Mouse (Mus musculus) heart, embryonic 12.5 days (tissue): Measurements from ENCODE around the gene Creb3l1. TPM values are rescaled to one million over a fixed set of nuclear protein-coding genes. Genes with fewer than 3 reads are reported as not detected.
A peak's percentile ranks its signal among the peaks of the same experiment; 100 is the strongest.

Source experiments
- ATAC-seq: fragments of 200-750 bp; cut with Nextera tagmentation; 2 replicates; pipeline ENCODE4 v1.8.0; 2017; ENCODE audit warnings: moderate TSS enrichment, moderate library complexity; ENCODE audit not compliant: insufficient number of reproducible peaks, low FRiP score
- H3K27ac ChIP-seq: fragments of 300-500 bp; sonication (generic); 2 replicates; pipeline ENCODE4 v1.5.1; 2016; ENCODE audit warnings: mild to moderate bottlenecking, moderate library complexity; ENCODE audit not compliant: poor library complexity, severe bottlenecking
- H3K27me3 ChIP-seq: fragments of 300-500 bp; sonication (generic); replicated peaks from 2 replicates; pipeline ENCODE4 v1.6.1; 2016; ENCODE audit warnings: mild to moderate bottlenecking, moderate library complexity
- H3K36me3 ChIP-seq: fragments of 300-500 bp; sonication (generic); 2 replicates; pipeline ENCODE4 v1.6.1; 2016; ENCODE audit warnings: mild to moderate bottlenecking, moderate library complexity
- H3K4me1 ChIP-seq: fragments of 300-500 bp; sonication (generic); replicated peaks from 2 replicates; pipeline ENCODE4 v1.6.1; 2016; ENCODE audit warnings: mild to moderate bottlenecking
- H3K4me2 ChIP-seq: fragments of 300-500 bp; sonication (generic); 2 replicates; pipeline ENCODE4 v1.6.1; 2016; ENCODE audit warnings: mild to moderate bottlenecking, moderate library complexity
- H3K4me3 ChIP-seq: fragments of 300-500 bp; sonication (generic); 2 replicates; pipeline ENCODE4 v1.5.1; 2016; ENCODE audit warnings: mild to moderate bottlenecking
- H3K9ac ChIP-seq: fragments of 300-500 bp; sonication (generic); 2 replicates; pipeline ENCODE4 v1.6.1; 2016; ENCODE audit warnings: mild to moderate bottlenecking, moderate library complexity
- H3K9me3 ChIP-seq: fragments of 300-500 bp; sonication (generic); replicated peaks from 2 replicates; pipeline ENCODE4 v1.6.1; 2016; ENCODE audit warnings: mild to moderate bottlenecking, moderate library complexity
- WGBS: fragments of 180-500 bp; shearing (Covaris S2); methylation state at CpG from one replicate; pipeline ENCODE4 v1.1.7; 2016; 5-methylcytosine and 5-hydroxymethylcytosine counted together
- microRNA-seq: library from miRNA; unstranded; fragments of <30 nt; microRNA quantifications from one replicate; pipeline ENCODE4, GENCODE M21; 2017
- polyA plus RNA-seq: library from polyadenylated mRNA; unstranded; fragments of >200 nt; fragmentation: Nextera tagmentation; extraction: Ambion mirVana; gene quantifications from 2 replicates; pipeline ENCODE4 v1.2.1, GENCODE M21; 2016

Creb3l1 gene
- polyA plus RNA-seq, 1 experiment from 2014 or later: 6.7 TPM

GRCm38 (mm10) chr2:91939303-91939935 lies 84.9 kb downstream of the Creb3l1 start:
- no peaks in the 10 kb centered on the region for H3K9me3 ChIP-seq
- H3K4me2 ChIP-seq: no peak overlapping the region
- H3K9ac ChIP-seq: no peak overlapping the region
- peaks cover 27% of the 10 kb centered on the region for H3K4me1 ChIP-seq
- H3K4me3 ChIP-seq: no peak overlapping the region
- no peak for ATAC-seq
- H3K27ac ChIP-seq: no peak overlapping the region
- H3K27me3 ChIP-seq: no peaks in the 10 kb centered on the region
- WGBS: 85% methylated on average over 15 of the region's 15 CpGs
- peaks cover 93% of the 10 kb centered on the region for H3K36me3 ChIP-seq

- ATAC-seq: no peak
- Histone ChIP-seq H3K4me1 (peaks cover 36% of the 10 kb centered on the region), H3K4me3 (no peak overlapping the region), H3K9ac (no peak overlapping the region), H3K27me3 (no peaks in the 10 kb centered on the region), H3K27ac (no peak overlapping the region), H3K9me3 (no peaks in the 10 kb centered on the region), H3K36me3 (peaks cover 83% of the 10 kb centered on the region), H3K4me2 (no peak overlapping the region)
- WGBS: 90% methylated on average over 7 of the region's 7 CpGs
These were observed 88.1 kb downstream of the Creb3l1 start for GRCm38 (mm10) chr2:91936154-91936553.

GRCm38 (mm10) chr2:91934826-91935525 lies 89.3 kb downstream of the Creb3l1 start:
- no peak for ATAC-seq
- Histone ChIP-seq H3K4me1 (peaks cover 42% of the 10 kb centered on the region), H3K36me3 (peaks cover 72% of the 10 kb centered on the region), H3K27ac (no peak overlapping the region), H3K4me2 (no peak overlapping the region), H3K9ac (no peak overlapping the region), H3K27me3 (no peaks in the 10 kb centered on the region), H3K9me3 (no peaks in the 10 kb centered on the region), H3K4me3 (no peak overlapping the region)
- 87% methylated on average over 9 of the region's 9 CpGs for WGBS

- Histone ChIP-seq H3K4me3 (no peak overlapping the region), H3K4me2 (no peak overlapping the region; the same call in 1 of the 2 replicates), H3K9me3 (no peaks in the 10 kb centered on the region), H3K9ac (no peak overlapping the region; the same call in 1 of the 2 replicates), H3K27ac (no peak overlapping the region), H3K36me3 (peaks cover 62% of the 10 kb centered on the region), H3K27me3 (no peaks in the 10 kb centered on the region), H3K4me1 (peaks cover 45% of the 10 kb centered on the region)
- WGBS: 21% methylated on average over 8 of the region's 8 CpGs
- ATAC-seq: no peak
These were observed 90.3 kb downstream of the Creb3l1 start for GRCm38 (mm10) chr2:91934016-91934415.

GRCm38 (mm10) chr2:91933471-91933870 lies 90.8 kb downstream of the Creb3l1 start:
- H3K27me3 ChIP-seq: no peaks in the 10 kb centered on the region
- H3K4me3 ChIP-seq: no peak overlapping the region
- H3K27ac ChIP-seq: peak overlapping the region; percentile 89; the same call in 1 of the 2 replicates
- H3K4me2 ChIP-seq: peak overlapping the region; percentile 68; the same call in 1 of the 2 replicates
- no peak for ATAC-seq
- H3K9ac ChIP-seq: peak overlapping the region; percentile 83; the same call in 1 of the 2 replicates
- H3K9me3 ChIP-seq: no peaks in the 10 kb centered on the region
- WGBS: 41% methylated on average over 9 of the region's 9 CpGs
- H3K36me3 ChIP-seq: peaks cover 57% of the 10 kb centered on the region
- peaks cover 50% of the 10 kb centered on the region for H3K4me1 ChIP-seq

GRCm38 (mm10) chr2:91932737-91933350 lies 91.5 kb downstream of the Creb3l1 start:
- H3K9me3 ChIP-seq: no peaks in the 10 kb centered on the region

More at GRCm38 (mm10) chr2:91932737-91933350, 91.5 kb downstream of the Creb3l1 start:
- ATAC-seq: peak; percentile 40
- peak overlapping the region; percentile 62 for H3K4me3 ChIP-seq
- peak overlapping the region; percentile 89 for H3K27ac ChIP-seq
- peak overlapping the region; percentile 68 for H3K4me2 ChIP-seq
- peaks cover 56% of the 10 kb centered on the region for H3K4me1 ChIP-seq
- peak overlapping the region; percentile 83; the same call in 1 of the 2 replicates for H3K9ac ChIP-seq
- 11% methylated on average over 6 of the region's 6 CpGs for WGBS
- no peaks in the 10 kb centered on the region for H3K27me3 ChIP-seq
- peaks cover 51% of the 10 kb centered on the region for H3K36me3 ChIP-seq

Small RNA genes lying within 50 kb of the gene (microRNA-seq; reads per million reads assigned to microRNA genes)
- not detected for gene Mir6999

Other genes with a start within 250 kb of the Creb3l1 start
- 0.15 TPM in 1 of 2 replicates, not detected in the other for gene Chrm4, start 97.3 kb downstream of the Creb3l1 start, polyA plus RNA-seq
- 724 and 730 TPM in 2 replicates for gene Mdk, start 92.2 kb downstream of the Creb3l1 start, polyA plus RNA-seq
- gene Gm9821, start 78.8 kb downstream of the Creb3l1 start, polyA plus RNA-seq: 3.2 and 4.0 TPM in 2 replicates
- 43.8 and 48.8 TPM in 2 replicates for gene Dgkz, start 48.6 kb downstream of the Creb3l1 start, polyA plus RNA-seq
- 21.1 and 21.5 TPM in 2 replicates for gene Phf21a, start 68.6 kb upstream of the Creb3l1 start, polyA plus RNA-seq